Mouse (Mus musculus) left cerebral cortex, postnatal 14 days (tissue): ENCODE measurements at regions not wholly inside any gene's neighbourhood (a gene's known extent, or its start where the extent isn't known, plus 50 kb on each side); places are given as distances from the start of the nearest gene placed in this dataset.
"Not testable (repeated sequence)": the region's sequence is repeated elsewhere in the genome, so short reads cannot be mapped to it uniquely, and the experiment has no call there.

ENCODE experiments used
- DNase-seq, 2 experiments: peaks; one replicate each; pipeline ENCODE4 v3.0.0; 2021 to 2022; ENCODE audit warnings: low spot score in 2 of 2, mixed read lengths in 1 of 2
- intact Hi-C: fragments of 180-260 bp; cut with DNase I; formaldehyde crosslinking; loops from one replicate; pipeline ENCODE4 v1.15.1; 2025

- DNase-seq: peak in 1 of 2 experiments; percentile 9
- intact Hi-C loops: no loop called here
Observed at GRCm38 (mm10) chr2:51788896-51789295, 146.1 kb downstream of the Rbm43 start.

- DNase-seq, intact Hi-C loops: not testable (repeated sequence)
Observed at GRCm38 (mm10) chr2:51793291-51793690, 141.7 kb downstream of the Rbm43 start.

- intact Hi-C loops: no loop called here
- no peak for DNase-seq
Observed at GRCm38 (mm10) chr2:51799856-51800255, 135.1 kb downstream of the Rbm43 start.

- DNase-seq: no peak
- intact Hi-C loops: loop anchor here (10.0 kb wide), 1 partner anchor 358 kb away; no protein-coding TSS in a partner anchor
Observed at GRCm38 (mm10) chr2:51822976-51823375, 112.0 kb downstream of the Rbm43 start.

- peak; percentile 59 to 62 for DNase-seq
- intact Hi-C loops: loop anchor here (5.0 kb wide), 1 partner anchor 1523 kb away; no protein-coding TSS in a partner anchor
Observed at GRCm38 (mm10) chr2:51830286-51830944, 104.5 kb downstream of the Rbm43 start.

GRCm38 (mm10) chr2:51830965-51831720 lies 103.8 kb downstream of the Rbm43 start:
- DNase-seq: no peak
- intact Hi-C loops: loop anchor here (5.0 kb wide), 1 partner anchor 1524 kb away; no protein-coding TSS in a partner anchor

GRCm38 (mm10) chr2:51837864-51838263 lies 97.1 kb downstream of the Rbm43 start:
- DNase-seq: no peak
- intact Hi-C loops: no loop called here

GRCm38 (mm10) chr2:51840808-51841207 lies 94.2 kb downstream of the Rbm43 start:
- DNase-seq: no peak

GRCm38 (mm10) chr2:51844831-51845230 lies 90.1 kb downstream of the Rbm43 start:
- no peak for DNase-seq
- intact Hi-C loops: no loop called here

More at GRCm38 (mm10) chr2:51840808-51841207, 94.2 kb downstream of the Rbm43 start:
- intact Hi-C loops: no loop called here

GRCm38 (mm10) chr2:51847556-51847955 lies 87.4 kb downstream of the Rbm43 start:
- intact Hi-C loops: no loop called here

GRCm38 (mm10) chr2:51847964-51848363 lies 87.0 kb downstream of the Rbm43 start:
- intact Hi-C loops: no loop called here
- no peak for DNase-seq

More at GRCm38 (mm10) chr2:51847556-51847955, 87.4 kb downstream of the Rbm43 start:
- no peak for DNase-seq

- intact Hi-C loops: no loop called here
- no peak for DNase-seq
Observed at GRCm38 (mm10) chr2:51848491-51848890, 86.5 kb downstream of the Rbm43 start.

- DNase-seq: no peak
- intact Hi-C loops: no loop called here
Observed at GRCm38 (mm10) chr2:51850581-51850980, 84.4 kb downstream of the Rbm43 start.

- DNase-seq: no peak
- intact Hi-C loops: no loop called here
Observed at GRCm38 (mm10) chr2:51851711-51852110, 83.3 kb downstream of the Rbm43 start.

- intact Hi-C loops: no loop called here
- no peak for DNase-seq
Observed at GRCm38 (mm10) chr2:51857226-51857625, 77.7 kb downstream of the Rbm43 start.

GRCm38 (mm10) chr2:51866045-51866444 lies 68.9 kb downstream of the Rbm43 start:
- peak in 1 of 2 experiments; percentile 14 for DNase-seq
- intact Hi-C loops: no loop called here

- no peak for DNase-seq
- intact Hi-C loops: no loop called here
Observed at GRCm38 (mm10) chr2:51868878-51869510, 66.0 kb downstream of the Rbm43 start.

- DNase-seq: no peak
- intact Hi-C loops: no loop called here
Observed at GRCm38 (mm10) chr2:51871571-51871970, 63.4 kb downstream of the Rbm43 start.
